Mouse (Mus musculus): Measurements from ENCODE around the gene Tmem145. TPM values are rescaled to one million over a fixed set of nuclear protein-coding genes. Genes with fewer than 3 reads are reported as not detected.

The Tmem145 gene
- total RNA-seq, 2 experiments from 2014 or later: 70.9 to 76.8 TPM

DNA sequence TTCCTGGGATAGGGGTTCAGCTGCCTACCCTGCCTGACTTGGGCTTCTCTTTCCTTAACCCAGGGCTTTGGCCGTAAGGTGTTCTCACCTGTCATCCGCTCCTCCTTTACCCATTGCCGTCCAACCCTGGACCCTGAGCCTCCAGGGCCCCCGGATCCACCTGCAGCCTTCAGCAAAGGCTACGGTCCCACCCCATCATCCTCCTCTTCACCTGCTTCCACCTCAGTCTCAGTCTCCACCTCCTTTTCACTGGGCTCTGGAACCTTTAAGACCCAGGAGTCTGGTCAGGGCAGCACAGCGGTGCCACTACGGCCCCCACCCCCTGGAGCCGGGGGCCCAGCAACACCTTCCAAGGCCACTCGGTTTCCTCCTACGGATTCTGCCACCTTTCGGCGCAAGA is 17.9 kb upstream of the Tmem145 start:
- no peak for DNase-seq (ENCODE audit: low spot score in 2 of 2)
- intact Hi-C loops (cut with DNase I): no loop called here

DNA sequence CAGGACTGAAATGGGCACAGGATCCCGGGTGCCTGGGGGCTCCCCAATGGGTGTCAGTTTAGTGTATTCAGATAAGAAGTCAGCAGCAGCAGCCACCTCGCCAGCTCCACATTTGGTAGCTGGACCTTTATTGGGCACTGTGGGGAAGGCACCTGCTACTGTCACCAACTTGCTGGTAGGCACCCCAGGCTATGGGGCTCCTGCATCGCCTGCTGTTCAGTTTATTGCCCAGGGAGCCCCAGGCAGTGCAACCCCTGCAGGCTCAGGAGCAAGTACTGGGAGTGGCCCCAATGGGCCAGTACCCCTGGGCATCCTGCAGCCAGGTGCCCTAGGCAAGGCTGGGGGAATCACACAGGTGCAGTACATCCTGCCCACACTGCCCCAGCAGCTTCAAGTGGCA is 17.2 kb upstream of the Tmem145 start:
- no peak for DNase-seq (ENCODE audit: low spot score in 2 of 2)
- intact Hi-C loops (cut with DNase I): no loop called here

DNA sequence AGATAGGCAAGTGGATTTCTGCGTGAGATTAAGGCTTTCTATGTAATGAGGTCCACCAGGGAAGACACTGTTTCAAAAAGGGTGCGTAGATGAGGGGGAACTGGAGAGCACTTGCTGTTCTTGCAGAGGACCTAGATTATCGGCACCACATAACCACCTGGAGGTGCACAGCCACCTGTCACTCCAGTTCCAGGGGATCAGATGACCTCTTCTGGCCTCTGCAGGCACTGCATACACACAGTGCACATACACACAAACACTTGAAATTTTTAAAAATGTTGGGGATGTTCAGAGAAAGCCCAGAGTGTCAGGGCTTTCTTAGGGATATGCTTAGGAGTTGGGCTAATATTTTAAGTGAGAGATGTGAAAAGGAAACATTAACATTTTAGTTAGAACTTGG is 16.0 kb upstream of the Tmem145 start:
- no peak for DNase-seq (ENCODE audit: low spot score in 2 of 2)
- intact Hi-C loops (cut with DNase I): no loop called here

DNA sequence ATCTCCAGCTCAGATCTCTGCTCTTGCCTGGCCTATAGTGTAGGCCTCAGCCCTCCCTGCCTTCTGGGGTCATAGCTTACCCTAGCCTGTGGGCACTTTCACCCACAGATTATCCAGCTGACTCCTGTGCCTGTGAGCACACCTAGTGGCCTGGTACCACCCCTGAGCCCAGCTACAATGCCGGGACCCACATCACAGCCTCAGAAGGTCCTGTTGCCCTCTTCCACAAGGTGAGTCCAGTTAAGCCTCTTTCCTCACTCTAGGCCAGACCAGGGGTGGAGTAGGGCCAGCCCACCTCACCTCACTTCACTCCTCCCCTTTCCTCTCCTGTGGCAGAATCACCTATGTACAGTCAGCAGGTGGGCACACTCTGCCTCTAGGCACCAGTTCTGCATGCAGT is 15.4 kb upstream of the Tmem145 start:
- intact Hi-C loops (cut with DNase I): no loop called here
- DNase-seq (ENCODE audit: low spot score in 2 of 2): no peak

DNA sequence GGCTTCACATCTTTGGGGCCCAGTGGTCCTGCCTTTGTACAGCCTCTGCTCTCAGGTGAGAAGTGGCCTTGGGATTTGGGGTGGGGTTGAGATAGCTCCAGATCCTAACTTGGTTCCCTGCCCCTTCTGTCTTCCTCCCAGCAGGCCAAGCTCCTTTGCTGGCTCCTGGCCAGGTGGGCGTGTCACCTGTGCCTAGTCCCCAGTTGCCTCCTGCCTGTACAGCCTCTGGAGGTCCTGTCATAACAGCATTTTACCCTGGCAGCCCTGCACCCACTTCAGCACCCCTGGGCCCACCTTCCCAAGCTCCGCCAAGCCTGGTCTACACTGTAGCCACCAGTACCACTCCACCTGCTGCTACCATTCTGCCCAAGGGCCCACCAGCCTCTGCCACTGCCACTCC is 15.0 kb upstream of the Tmem145 start:
- no peak for DNase-seq (ENCODE audit: low spot score in 2 of 2)
- intact Hi-C loops (cut with DNase I): no loop called here

DNA sequence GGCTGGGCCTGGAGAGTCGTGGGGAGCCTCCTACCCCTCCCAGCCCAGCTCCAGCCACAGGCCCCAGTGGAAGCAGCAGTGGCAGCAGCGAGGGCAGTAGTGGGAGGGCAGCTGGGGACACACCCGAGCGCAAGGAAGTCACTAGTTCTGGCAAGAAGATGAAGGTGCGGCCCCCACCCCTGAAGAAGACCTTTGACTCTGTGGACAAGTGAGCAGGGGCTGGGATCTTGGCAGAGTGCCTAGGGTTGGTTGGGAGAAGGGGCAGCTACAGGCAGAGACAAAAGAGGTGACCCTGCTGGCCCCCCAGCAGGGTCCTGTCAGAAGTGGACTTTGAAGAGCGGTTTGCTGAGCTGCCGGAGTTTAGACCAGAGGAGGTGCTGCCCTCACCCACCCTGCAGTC is 13.8 kb upstream of the Tmem145 start:
- intact Hi-C loops (cut with DNase I): no loop called here
- no peak for DNase-seq (ENCODE audit: low spot score in 2 of 2)

DNA sequence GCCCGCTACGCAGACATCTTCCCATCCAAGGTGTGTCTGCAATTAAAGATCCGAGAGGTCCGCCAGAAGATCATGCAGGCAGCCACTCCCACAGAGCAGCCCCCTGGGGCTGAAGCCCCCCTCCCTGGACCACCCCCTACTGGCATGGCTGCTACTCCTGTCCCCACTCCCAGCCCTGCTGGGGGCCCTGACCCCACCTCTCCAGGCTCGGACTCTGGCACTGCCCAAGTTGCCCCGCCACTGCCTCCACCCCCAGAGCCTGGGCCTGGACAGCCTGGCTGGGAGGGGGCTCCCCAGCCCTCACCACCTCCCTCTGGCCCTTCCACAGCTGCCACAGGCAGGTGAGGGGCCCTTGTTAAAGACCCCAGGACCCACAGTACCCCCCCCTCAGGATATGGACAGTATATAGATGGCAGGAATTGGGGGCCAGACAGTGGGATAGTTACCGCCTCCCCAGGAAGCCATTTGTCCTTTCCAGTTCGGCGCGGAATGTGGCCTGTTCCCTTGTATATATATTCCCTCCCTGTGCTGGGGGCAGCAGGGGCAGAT is 12.6 kb upstream of the Tmem145 start:
- DNase-seq (ENCODE audit: low spot score in 2 of 2): no peak
- intact Hi-C loops (cut with DNase I): no loop called here

DNA sequence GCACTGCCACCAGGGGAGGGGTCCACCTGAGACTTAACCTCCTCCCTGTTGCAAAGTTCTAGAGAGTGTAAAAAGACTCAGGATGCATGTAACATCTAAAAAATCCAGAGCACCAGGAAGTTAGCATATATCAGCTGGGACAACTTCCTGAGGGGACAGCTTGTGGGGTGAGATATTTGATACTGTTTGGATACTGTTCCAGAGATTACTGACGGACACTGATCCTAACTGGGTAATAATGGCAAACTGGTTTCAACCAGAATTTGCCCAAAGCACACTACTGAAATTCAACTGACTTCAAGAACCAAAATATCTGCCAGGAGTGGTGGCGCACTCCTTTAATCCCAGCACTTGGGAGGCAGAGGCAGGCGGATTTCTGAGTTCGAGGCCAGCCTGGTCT is 11.4 kb upstream of the Tmem145 start:
- intact Hi-C loops (cut with DNase I): no loop called here
- DNase-seq (ENCODE audit: low spot score in 2 of 2): no peak

DNA sequence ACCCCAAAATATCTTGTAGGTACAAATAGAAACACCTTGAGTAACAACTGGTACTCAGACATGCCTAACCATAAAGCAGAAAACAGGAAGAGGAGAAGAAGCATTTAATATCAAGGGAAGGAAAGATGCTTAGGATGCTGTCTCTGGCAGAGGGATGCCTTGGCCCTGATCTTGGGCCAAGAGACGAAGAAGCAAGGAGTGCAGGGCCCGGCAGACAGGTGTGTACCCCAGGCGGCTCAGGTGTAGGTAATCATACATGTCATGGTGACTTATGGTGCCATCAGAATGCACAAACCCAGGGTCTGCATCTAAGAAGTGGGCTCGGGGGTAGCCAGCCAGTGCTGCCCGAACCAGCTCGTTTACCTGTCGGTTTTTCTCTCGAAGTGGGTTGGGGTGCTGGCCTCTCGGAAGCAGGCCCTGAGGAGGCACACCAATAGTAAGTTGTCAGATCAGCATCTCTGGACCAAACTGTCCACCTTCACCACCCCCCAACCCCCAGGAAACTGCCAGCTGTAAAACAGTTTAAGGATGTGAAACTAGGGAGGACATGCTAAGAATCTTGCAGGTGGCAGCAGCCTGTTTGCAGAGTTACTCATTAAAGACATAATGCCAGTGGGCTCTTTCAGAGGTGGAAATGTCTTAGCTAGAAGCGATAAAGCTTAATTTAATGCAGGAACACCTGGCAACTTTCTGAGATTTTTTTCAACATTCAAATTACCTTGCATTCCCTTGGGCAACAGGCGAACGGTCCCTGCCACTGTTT is 10.8 kb upstream of the Tmem145 start:
- no peak for DNase-seq (ENCODE audit: low spot score in 2 of 2)
- intact Hi-C loops (cut with DNase I): no loop called here

DNA sequence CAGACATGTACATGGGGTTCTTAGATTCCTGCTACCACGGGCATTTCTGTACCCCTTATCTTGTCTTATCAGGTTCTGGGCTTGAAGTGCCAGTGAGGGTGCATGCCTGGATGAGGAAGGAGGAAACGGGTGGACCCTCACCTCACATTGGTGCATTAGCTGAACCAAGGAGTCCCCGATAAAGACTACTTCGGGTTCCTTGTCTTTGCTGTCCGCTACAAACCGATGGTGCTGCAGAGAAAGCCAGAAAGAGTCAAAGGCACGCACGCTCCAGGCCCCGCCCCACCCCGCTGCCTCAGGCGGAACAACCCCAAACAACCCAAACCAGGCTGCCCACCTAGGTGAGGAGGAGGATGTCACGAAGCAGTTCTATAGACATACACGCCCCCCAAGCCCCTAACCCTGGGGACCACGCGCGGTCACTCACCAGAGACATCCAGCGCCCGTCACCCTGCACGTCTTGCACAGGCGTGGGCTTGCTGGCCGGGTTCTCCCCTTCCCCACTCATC is 8.9 kb upstream of the Tmem145 start:
- intact Hi-C loops (cut with DNase I): no loop called here
- no peak for DNase-seq (ENCODE audit: low spot score in 2 of 2)

DNA sequence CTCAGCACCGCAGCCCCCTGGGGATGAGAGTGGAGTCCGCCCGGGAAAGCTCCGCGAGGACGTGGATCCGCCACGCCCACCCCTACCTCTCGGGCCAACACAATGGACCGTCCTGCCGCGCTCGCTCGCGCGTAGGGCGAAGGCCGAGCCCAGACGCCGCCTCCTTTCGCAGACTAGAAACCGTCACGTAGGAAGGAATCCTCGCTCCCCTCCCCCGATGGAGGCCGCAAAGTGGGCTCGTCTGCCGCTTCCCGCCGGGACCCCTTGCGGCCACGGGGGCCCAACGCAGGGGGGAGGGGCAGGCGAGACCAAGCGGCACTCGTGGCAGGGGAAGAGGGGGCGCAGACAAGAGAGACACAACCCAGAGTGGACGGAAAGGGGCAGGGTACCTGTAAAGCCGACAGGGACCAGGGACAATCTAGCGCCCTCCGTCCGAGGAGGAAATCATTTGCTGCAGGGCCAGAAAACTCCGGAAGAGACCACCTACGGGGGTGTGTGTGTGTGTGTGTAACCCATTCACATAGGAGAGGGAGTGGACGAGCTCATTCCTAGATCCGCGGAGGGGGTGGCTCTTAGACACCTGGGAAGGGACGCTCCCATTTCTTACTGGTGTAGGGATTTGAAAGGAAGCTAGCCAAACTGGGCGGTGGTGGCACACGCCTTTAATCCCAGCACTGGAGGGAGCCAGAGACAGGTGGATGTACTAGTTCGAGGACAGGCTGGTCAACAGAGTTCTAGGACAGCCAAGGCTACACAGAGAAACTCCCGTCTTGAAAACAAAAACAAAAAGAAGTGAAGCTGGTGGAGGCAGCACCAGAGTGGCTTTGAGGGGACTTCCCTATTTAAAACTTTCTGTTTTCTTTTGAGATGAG is 8.2 kb upstream of the Tmem145 start, which contains the start of gene Pafah1b3:
Gene Pafah1b3, minus strand, starts transcription at position 533 of the 872 bp plus-strand sequence.
- intact Hi-C loops (cut with DNase I): no loop called here

DNA sequence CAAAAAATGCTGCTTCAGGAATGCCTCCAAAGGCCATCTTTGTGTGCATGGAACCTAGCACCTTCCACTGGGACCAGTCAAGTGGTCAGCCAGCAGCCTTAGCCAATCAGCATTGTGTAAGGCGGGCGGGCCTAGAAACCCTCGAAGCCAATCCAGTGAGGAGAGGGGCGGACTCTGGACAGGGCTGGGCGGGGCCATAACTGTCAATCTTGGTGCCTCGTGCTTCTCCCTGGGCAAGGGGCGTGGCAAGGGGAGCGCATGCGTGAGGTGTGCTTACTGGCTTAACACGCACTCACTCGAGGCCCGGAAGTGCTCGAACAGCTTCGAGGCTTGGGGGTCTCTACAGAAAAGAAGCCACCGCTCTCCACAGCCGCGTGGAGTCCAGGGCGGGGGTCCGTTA is 4.8 kb upstream of the Tmem145 start, which contains the start of gene Prr19:
Gene Prr19, plus strand, starts transcription at position 349 of the 400 bp plus-strand sequence.
- no peak for DNase-seq (ENCODE audit: low spot score in 2 of 2)
- intact Hi-C loops (cut with DNase I): no loop called here

More for the DNA sequence above, 8.2 kb upstream of the Tmem145 start, which contains the start of gene Pafah1b3:
- peak; percentile 86 to 94 for DNase-seq (ENCODE audit: low spot score in 2 of 2)

DNA sequence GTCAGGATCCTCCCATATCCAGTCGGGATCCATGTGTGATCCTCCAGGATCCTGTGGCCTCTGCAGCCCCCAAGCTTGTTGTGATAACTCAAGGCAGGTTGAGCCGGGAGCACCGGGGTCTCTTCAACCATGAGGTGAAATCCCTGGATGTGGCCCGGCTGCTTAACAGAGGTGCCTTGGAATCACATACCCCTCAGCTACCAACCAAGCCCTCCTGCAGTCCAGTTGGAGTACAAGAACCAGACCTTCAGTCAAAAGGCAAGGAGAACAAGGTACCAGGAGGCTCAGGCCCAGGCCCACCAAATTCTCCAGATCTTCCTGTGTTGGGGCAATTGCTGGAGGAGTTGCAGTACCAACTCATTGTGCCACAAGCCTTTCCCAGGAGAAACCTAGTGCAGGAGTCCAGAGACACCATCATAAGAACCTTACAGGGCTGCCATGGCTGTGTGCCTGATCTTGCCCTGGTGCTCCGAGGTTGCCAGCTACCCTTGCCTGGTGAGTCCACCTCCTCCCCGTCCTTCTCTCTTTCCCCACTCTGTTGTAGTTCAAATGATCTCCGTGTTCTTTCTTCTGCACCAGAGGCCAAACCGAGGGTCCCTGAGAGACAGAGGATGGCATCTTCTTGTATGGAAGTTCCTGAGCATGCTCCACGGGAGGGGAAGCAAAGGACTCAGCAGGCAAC is 2.8 kb upstream of the Tmem145 start:
- intact Hi-C loops (cut with DNase I): no loop called here
- DNase-seq (ENCODE audit: low spot score in 2 of 2): no peak

DNA sequence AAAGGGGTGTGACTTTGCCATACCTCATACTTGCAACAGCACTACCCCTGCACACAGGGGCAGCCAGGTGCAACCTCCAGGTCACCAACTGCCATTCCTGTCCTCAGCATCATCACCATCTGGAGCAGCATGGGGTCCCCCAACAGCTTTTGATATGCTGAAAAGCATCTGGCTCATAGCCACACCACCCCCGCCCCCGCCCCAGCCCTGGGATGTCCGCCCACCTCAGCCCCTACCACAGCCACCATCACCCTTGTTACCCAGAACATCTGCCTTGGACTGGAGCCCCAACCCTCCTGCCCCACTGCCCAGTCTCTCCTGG is 2.3 kb upstream of the Tmem145 start:
- DNase-seq (ENCODE audit: low spot score in 2 of 2): no peak
- intact Hi-C loops (cut with DNase I): no loop called here

DNA sequence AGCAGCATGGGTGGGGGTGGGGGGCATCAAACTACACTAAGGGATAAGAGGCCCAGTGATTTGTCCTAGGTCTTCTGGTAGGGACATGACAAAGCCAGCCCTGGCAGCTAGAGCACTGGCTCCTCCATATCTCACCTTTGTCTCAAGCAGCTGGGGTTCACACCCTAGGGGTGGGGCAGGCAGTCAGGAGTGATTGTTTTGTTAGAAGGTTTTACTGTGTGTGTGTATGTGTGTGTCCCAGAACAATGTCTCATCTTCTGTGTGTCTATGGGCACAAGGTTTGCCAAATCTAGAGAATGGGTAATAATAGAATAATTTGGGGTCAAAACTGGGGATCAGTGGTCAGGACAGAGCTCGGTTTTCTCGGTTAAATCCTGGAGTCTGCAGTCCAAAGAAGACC is 425 bp upstream of the Tmem145 start:
- intact Hi-C loops (cut with DNase I): no loop called here
- DNase-seq (ENCODE audit: low spot score in 2 of 2): no peak

DNA sequence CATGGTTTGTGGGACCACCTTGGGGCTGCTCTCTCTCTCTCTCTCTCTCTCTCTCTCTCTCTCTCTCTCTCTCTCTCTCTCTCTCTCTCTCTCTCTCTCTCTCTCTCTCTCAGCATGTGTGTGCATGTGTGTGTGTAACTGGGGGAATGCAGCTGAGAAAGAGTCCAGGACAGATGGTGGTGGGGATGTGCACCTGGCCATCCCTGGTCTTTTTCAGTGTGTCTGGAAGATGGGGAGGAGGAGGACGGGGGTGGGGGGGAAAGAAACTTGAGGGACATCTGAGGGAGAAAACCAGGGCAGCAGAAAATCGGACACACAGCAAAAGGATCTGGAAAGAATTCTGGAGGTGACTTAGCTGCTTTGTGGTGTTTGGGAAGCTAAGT is 699 bp downstream of the Tmem145 start:
- intact Hi-C loops (cut with DNase I): no loop called here
- DNase-seq (ENCODE audit: low spot score in 2 of 2): no peak

DNA sequence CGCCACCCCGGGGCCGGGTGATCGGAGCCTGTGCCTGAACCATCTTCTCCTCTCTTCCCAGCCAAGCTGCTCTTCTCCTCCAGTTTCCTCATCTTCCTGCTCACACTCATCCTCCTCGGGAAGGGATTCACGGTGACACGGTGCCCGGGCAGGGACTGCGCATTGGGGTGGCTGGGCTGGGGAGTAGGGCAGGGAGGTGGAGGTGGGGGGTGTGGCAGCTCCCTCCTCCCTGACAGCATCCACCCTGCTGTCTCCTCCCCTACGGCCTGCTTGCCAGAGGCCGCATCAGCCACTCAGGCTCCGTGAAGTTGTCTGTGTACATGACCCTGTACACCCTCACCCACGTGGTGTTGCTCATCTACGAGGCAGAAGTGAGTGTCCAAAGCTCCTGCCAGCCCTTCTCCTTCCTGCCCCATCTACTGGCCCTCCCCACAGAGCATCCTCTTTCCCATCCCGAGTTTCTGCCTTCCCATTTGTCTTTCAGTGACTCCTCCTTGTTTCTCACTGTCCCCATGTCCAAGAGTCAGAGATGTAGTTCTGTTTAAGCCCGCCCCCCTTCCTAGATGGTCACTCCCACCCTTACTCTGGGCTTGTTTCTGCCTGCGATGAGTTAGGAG is 2.9 kb downstream of the Tmem145 start:
- intact Hi-C loops (cut with DNase I): no loop called here
- DNase-seq (ENCODE audit: low spot score in 2 of 2): no peak

DNA sequence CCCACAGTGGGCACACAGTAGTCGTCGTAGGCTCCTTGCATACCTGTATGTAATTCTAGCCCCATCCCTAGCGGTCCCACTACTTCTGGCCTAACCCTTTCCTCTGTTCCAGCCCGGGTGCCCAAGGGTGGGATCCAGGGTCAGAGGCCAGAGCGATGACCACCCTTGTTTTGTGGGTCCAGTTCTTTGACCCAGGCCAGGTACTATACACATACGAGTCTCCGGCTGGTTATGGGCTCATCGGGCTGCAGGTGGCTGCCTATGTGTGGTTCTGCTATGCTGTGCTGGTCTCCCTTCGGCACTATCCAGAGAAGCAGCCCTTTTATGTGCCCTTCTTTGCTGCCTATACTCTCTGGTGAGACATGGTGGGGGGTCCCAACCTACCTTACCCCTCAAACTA is 3.5 kb downstream of the Tmem145 start:
- DNase-seq (ENCODE audit: low spot score in 2 of 2): no peak

DNA sequence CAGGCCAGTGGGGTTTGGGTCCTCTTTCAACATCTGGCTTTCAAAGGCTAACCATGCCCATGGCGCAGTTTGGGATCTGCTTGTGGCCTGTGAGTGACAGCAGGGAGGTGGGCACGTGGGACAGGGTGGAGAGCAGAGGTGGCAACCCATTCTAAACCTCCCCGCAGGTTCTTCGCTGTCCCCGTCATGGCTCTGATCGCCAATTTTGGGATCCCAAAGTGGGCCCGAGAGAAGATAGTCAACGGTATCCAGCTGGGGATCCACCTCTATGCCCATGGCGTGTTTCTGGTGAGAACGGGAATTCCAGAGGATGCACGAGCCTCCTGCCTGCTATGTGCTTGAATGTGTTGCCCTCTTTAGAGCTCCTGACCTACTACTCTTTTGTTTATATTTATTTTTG is 5.3 kb downstream of the Tmem145 start:
- intact Hi-C loops (cut with DNase I): loop anchor here (10.0 kb wide), 1 partner anchor 226 kb away; no protein-coding TSS in a partner anchor
- no peak for DNase-seq (ENCODE audit: low spot score in 2 of 2)

More for the DNA sequence above, 3.5 kb downstream of the Tmem145 start:
- intact Hi-C loops (cut with DNase I): no loop called here

Measured in left cerebral cortex, postnatal 14 days (tissue).